Mouse (Mus musculus) bone marrow macrophage, adult 2 months (primary cell): ENCODE results near the gene Slc1a6.

Source experiments
- CTCF ChIP-seq: IDR thresholded peaks from 2 replicates; pipeline ENCODE4 v1.5.1; 2012; ENCODE audit warnings: low read depth, mild to moderate bottlenecking, low read length, moderate library complexity
- POLR2A ChIP-seq: IDR thresholded peaks from 2 replicates; pipeline ENCODE4 v1.6.1; 2012; ENCODE audit warnings: mild to moderate bottlenecking, low read depth, low read length, borderline replicate concordance

DNA sequence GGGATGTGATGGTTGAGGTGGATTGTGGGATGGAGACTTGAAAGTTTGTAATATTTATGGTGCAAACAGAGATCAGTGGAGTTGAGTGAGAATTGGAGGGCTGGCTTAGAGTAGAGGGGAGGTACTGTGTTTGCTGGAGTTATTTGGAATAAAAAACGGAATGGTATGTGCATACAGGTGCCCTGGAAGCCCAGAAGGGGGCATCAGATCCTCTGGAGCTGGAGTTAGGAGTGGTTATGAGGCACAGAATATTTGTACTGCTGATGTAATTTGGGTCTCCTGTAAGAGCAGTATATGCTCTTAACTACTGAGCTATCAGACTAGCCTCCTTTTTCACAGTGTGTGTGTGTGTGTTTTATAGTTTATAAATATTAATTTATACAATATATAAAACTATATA lies 10.3 kb downstream of the Slc1a6 start:
- TF ChIP-seq CTCF (no peak), POLR2A (no peak)
